Mouse (Mus musculus) leukemia stem cell, adult 10-12 weeks (primary cell): ENCODE data around the gene Zmym6. TPM values are rescaled to one million over a fixed set of nuclear protein-coding genes. Genes with fewer than 3 reads are reported as not detected.

Experiments used
- polyA plus RNA-seq: library from polyadenylated mRNA; stranded (reverse); fragments of >175 nt; gene quantifications from 2 replicates; pipeline ENCODE4 v1.2.3, GENCODE M21; 2012; ENCODE audit warnings: low replicate concordance

Gene Zmym6
- 0.44 and 0.48 TPM in 2 replicates for polyA plus RNA-seq

DNA sequence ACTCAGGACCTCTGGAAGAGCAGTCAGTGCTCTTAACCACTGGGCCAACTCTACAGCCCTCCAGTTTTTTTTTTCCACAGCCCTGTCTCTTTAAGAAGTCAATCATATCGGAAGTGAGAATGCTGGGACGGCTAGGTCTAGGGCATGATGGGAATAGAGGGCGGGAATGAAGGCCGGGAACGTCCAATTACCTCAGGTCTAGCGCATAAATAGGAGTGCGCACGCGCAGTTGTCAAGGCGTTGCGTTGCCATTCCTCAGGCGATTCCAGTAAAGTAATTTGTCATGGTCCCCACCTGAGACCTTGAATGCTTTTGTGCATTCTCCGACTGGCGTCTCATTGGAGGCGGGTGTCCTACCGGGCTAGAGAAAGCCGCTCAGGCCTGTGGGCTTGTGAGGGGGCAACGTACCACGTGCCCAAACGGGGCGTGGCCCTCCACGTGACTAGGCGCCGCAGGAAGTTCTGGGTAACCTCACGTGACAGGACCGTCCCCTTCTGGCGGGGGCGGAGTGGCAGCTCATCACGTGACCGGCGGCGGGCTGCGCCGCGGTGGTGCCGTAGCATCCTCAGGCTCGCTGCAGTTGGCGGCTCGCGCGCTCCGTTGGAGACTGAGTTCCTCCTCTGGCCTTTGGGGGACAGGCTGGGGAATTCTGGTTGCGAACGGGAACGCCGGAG lies at the start of gene Zmym6:
TSS of gene Zmym6 (plus strand) at position 509 of the 674 bp plus-strand sequence.

DNA sequence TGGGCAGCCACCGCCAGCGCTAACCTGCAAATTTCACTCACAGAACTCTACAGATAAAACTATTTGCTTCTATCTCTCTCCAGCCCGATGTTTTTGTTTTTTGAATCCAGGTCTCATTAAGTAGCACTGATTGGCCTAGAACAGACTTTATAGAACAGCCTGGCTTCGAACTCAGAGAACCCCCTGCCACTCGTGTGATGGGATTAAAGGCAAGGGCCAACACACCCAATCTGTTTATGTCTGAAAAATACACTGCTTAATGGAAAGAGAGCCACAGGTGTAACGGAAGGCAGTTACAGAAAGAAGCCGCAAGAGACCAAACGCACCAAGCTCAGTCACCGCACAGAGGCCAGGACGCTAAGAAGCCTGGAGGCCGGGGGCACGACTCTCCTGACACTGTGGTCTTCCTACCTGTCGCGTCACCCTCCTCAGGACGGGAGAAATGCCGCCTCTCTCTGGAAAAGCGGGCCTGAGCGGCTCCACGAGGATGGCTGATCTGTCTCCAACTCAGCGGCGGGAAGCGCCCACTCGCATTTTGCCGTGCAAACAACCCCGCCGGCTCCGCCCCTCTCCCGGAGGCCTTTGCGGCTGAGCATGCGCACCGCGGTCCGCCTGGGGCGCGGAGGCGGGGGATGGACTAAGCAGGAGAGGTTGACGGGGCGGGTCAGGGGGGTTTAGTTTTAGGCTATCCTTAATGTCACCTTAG lies 16.4 kb upstream of the Zmym6 start, which contains the start of gene Zmym1:
TSS of gene Zmym1 (minus strand) at position 568 of the 706 bp plus-strand sequence.

DNA sequence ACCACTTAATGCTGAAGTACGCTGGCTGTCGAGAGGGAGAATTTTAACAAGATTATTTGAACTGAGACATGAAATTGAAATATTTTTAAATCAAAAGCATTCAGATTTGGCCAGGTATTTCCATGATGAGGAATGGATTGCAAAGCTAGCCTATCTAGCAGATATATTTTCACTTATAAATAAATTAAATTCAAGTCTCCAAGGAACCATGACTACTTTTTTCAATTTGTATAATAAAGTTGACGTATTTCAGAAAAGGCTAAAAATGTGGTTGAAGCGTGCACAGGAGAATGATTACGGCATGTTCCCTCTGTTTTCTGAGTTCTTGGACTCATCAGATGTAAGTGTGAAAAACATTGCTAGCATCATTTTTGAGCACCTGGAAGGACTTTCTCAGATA lies 46.2 kb downstream of the Zmym6 start, which contains the start of gene Tmem35b:
TSS of gene Tmem35b (plus strand) at position 301 of the 400 bp plus-strand sequence.

DNA sequence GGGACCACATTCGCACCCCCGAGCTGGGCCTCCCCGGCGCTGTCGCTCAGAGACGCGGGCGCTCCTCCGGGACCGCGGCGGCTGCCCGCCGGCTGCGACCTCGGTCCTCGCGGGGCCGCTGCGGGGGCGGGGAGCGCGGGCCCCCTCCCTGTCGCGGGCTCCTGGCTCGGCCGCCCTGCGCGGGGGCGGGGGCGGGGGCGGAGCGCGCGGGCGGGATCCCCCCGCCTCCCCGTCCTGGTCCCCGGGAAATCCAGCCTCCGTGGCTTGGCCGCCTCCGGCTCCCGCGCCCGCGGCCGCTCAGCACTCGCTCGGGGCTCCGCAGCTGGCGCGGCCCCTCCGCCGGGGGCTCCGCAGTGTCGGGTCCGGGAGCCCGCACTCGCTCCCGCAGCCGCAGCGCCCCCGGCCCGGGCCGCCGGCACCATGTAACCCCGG lies 91.7 kb downstream of the Zmym6 start, which contains the start of gene Dlgap3:
TSS of gene Dlgap3 (plus strand) at position 291 of the 432 bp plus-strand sequence.

Other genes with a start within 250 kb of the Zmym6 start
- 1.5 and 2.5 TPM in 2 replicates for gene Zmym4, start 109.2 kb upstream of the Zmym6 start, polyA plus RNA-seq
- gene Sfpq, start 56.1 kb upstream of the Zmym6 start, polyA plus RNA-seq = 421 and 927 TPM in 2 replicates
- gene Zmym1, start 16.2 kb upstream of the Zmym6 start, polyA plus RNA-seq = 0.41 and 2.1 TPM in 2 replicates
- gene Tmem35b, start 46.3 kb downstream of the Zmym6 start, polyA plus RNA-seq = 0.50 and 0.63 TPM in 2 replicates
- 0.59 and 3.9 TPM in 2 replicates for gene Dlgap3, start 91.8 kb downstream of the Zmym6 start, polyA plus RNA-seq
- gene Smim12, start 166.4 kb downstream of the Zmym6 start, polyA plus RNA-seq = 14.9 and 20.2 TPM in 2 replicates
- 0.74 and 1.1 TPM in 2 replicates for gene Gja4, start 236.7 kb downstream of the Zmym6 start, polyA plus RNA-seq